Mouse (Mus musculus) kidney, adult 2 months (tissue): ENCODE data around the gene Klhl1.

Experiments
- CTCF ChIP-seq: fragments of 200-500 bp; conservative IDR thresholded peaks from 2 replicates; pipeline ENCODE4 v1.5.1; 2011; ENCODE audit warnings: low read depth, mild to moderate bottlenecking, control low read depth, low read length, moderate library complexity, mixed read lengths; ENCODE audit not compliant: insufficient read depth, insufficient read length
- POLR2A ChIP-seq: fragments of 200-500 bp; IDR thresholded peaks from one replicate; pipeline ENCODE4 v1.6.1; 2011; ENCODE audit warnings: low read depth, low read length, control low read depth

DNA sequence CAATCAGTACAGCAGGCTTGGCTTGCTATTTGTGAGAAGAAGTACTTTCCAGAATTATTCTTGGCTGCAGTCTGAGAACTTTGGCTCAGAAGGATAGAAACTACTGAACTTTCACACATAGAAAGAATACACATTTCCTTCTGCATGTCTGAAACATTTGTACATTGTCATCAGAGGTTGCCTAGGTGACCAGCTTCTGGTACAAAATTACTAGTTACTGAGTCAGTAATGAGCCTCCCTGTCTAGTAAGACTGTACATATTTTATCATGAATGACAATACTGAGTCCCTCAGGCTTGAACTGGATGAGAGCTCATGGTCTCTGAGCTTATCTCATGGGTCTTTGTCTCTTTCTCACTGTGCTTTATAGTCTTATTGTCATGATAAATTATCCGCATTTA, 170.7 kb downstream of the Klhl1 start:
- TF ChIP-seq CTCF (no peak), POLR2A (no peak)
